Mouse (Mus musculus) urinary bladder, postnatal 14 days (tissue): ENCODE measurements around the gene Daw1.
A peak's percentile ranks its signal among the peaks of the same experiment; 100 is the strongest.

ENCODE experiments used
- DNase-seq: peaks from one replicate; pipeline ENCODE4 v3.0.0; 2021; ENCODE audit warnings: low spot score

The Daw1 gene

GRCm38 (mm10) chr1:83187154-83187553 is 27.6 kb downstream of the Daw1 start:
- peak; percentile 71 for DNase-seq

- no peak for DNase-seq
Observed at GRCm38 (mm10) chr1:83209981-83210380, 50.4 kb downstream of the Daw1 start.

GRCm38 (mm10) chr1:83218260-83218659 is 58.7 kb downstream of the Daw1 start:
- no peak for DNase-seq

GRCm38 (mm10) chr1:83223072-83223471 is 63.5 kb downstream of the Daw1 start:
- DNase-seq: no peak

- DNase-seq: no peak
Observed at GRCm38 (mm10) chr1:83224423-83224960, 64.9 kb downstream of the Daw1 start.

- DNase-seq: no peak
Observed at GRCm38 (mm10) chr1:83227946-83228345, 68.4 kb downstream of the Daw1 start.

- no peak for DNase-seq
Observed at GRCm38 (mm10) chr1:83248235-83248746, 88.7 kb downstream of the Daw1 start.

GRCm38 (mm10) chr1:83251746-83252145 is 92.2 kb downstream of the Daw1 start:
- DNase-seq: no peak
